Mouse (Mus musculus) liver, adult 2 months (tissue): Measurements from ENCODE around the gene Ednra.

Source experiments
- CTCF ChIP-seq: fragments of 200-500 bp; IDR thresholded peaks from 2 replicates; pipeline ENCODE4 v1.5.1; 2011; ENCODE audit warnings: low read depth, low read length, control low read depth
- POLR2A ChIP-seq: fragments of 200-500 bp; IDR thresholded peaks from 2 replicates; pipeline ENCODE4 v1.6.1; 2011; ENCODE audit warnings: low read length, control low read depth; ENCODE audit not compliant: insufficient read depth; ENCODE audit errors: extremely low read depth

DNA sequence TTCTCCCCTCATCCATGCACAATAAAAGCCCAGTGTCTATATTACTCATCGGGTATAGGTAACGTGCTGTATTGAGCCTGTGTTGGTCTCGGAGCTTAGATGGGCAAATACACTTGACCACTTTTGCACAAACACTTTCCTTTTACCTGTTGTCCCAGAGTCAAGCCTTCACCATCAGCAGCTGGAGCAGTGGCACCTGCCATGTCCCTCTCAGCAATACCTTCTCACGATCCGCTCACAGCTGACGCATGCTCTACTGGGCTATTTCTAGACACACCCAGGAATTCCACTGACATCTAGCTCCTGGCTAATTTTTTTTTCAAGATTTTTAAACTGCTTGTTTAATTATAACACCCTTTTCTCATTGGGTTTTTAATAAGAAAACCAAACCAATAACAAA lies 14.2 kb upstream of the Ednra start:
- TF ChIP-seq POLR2A (no peak), CTCF (no peak)
